Mouse (Mus musculus) embryonic stem cell, embryonic (primary cell): ENCODE data around the gene Gm7534.

ENCODE experiments used
- CTCF ChIA-PET, 4 experiments: fragments of 300-600 bp in 2 of 4; fragments of 350-600 bp in 2 of 4; sonication (Branson Sonifier 250); formaldehyde crosslinking; loops; one replicate each; lab custom pipeline; 2022; ENCODE audit warnings: inconsistent platforms in 2 of 4; lab: Charles Lee
- POLR2A ChIA-PET, 4 experiments: fragments of 300-600 bp in 2 of 4; fragments of 350-600 bp in 2 of 4; sonication (Branson Sonifier 250); formaldehyde crosslinking; loops; one replicate each; lab custom pipeline; 2022; ENCODE audit warnings: antibody characterized with exemption in 4 of 4, inconsistent platforms in 1 of 4; lab: Charles Lee

Gene Gm7534

GRCm38 (mm10) chr4:134237582-134238278, 34.9 kb upstream of the Gm7534 start:
- CTCF ChIA-PET = interaction anchor here in 2 of 4 experiments (0.6 to 1.4 kb wide), 3 partner anchors 25 to 1356 kb away, joined by 3 to 4 read pairs (median 3); partner anchors contain the start of gene Cep85 (in 1 of the 2)
- POLR2A ChIA-PET = interaction anchor here in 3 of 4 experiments (0.6 to 2.4 kb wide), 5 partner anchors 10 to 202 kb away, joined by 3 to 8 read pairs (median 3); partner anchors contain the start of gene Catsper4 (in 1 of the 3)

GRCm38 (mm10) chr4:134234876-134235275, 32.1 kb upstream of the Gm7534 start:
- ChIA-PET POLR2A (interaction anchor here in 1 of 4 experiments (0.7 to 2.0 kb wide), 5 partner anchors 16 to 1013 kb away, joined by 3 to 5 read pairs (median 3); no protein-coding TSS in a partner anchor), CTCF (no interaction called here)

GRCm38 (mm10) chr4:134230431-134230830, 27.6 kb upstream of the Gm7534 start:
- ChIA-PET POLR2A (interaction anchor here in 1 of 4 experiments (0.8 to 1.6 kb wide), 4 partner anchors 9 to 43 kb away, joined by 3 to 6 read pairs (median 4); partner anchors contain the start of genes Cep85 and Zfp593), CTCF (interaction anchor here in 2 of 4 experiments (0.6 to 1.1 kb wide), 4 partner anchors 9 to 540 kb away, joined by 3 to 7 read pairs (median 6); partner anchors contain the start of gene Cep85 (in 1 of the 2))

DNA sequence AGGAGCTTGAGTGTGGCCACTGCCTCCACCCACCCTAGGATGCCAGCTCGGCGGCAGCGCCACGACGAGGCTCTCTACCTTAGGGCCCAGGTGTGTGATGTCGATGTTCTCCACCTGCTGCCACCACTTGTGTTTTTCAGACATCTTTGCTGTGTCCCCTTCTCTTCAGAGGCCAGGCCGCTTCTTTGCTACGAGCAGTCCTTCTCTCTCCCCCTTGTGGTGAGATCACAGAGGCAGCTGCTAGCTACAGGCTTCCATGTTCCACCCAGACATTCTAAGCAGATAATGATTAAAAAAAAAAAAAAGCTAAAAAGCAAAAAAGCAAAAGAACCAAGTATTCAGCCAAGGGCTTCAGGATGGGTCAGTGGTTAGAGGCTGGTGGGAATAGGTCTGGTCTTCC, 24.4 kb upstream of the Gm7534 start, which contains the start of gene Catsper4:
Gene Catsper4, minus strand, starts transcription at position 190 of the 400 bp plus-strand sequence.
- ChIA-PET CTCF (interaction anchor here (0.6 to 1.6 kb wide), 4 partner anchors 18 to 569 kb away, joined by 3 to 4 read pairs (median 3); partner anchors contain the start of gene Pdik1l (in 1 of the 4)), POLR2A (interaction anchor here in 2 of 4 experiments (0.5 to 1.8 kb wide), 6 partner anchors 10 to 1190 kb away, joined by 3 to 5 read pairs (median 4); partner anchors contain the start of genes Cep85 (in 1 of the 2) and Zfp593 (in 1 of the 2))

- ChIA-PET POLR2A (interaction anchor here in 2 of 4 experiments (0.8 to 0.9 kb wide), 2 partner anchors 120 to 482 kb away, joined by 3 to 5 read pairs; partner anchors contain the start of gene Slc30a2 (in 1 of the 2)), CTCF (interaction anchor here in 1 of 4 experiments (1.8 kb wide), 1 partner anchor 36 kb away, joined by 5 read pairs; the partner anchor contains the start of gene Cep85)
Measured at GRCm38 (mm10) chr4:134222793-134223600, 20.2 kb upstream of the Gm7534 start.

DNA sequence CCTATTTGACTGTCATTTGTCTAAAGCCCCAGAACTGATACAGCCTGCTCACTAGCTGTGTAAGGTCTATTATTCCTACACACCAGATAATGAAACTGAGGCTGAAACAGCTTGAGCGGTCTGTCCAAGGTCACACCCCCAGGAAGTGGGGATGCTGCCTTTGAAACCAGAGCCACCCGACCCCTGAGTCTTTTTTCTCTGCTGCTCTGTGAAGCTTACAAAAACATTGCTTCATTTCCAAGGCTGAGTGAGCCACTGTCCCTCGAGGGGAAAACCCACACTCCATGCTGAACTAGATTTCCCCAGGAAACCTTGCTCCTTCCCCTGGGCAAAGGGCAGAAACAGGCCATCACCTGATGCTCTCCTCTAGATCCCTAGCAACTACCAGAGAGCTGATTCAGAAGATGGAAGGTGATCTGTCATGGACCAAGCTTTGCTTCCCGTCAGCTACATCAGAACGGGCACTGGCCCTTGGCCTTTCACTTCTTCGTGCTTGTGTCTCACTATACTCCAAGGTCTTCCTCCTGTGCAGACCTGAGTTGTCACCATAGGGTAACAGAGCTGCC, 3.8 kb upstream of the Gm7534 start:
- ChIA-PET POLR2A (interaction anchor here in 1 of 4 experiments (0.6 to 2.6 kb wide), 6 partner anchors 17 to 528 kb away, joined by 3 to 12 read pairs (median 4); partner anchors contain the start of genes Cep85 and Zfp593), CTCF (interaction anchor here in 2 of 4 experiments (0.5 to 1.5 kb wide), 6 partner anchors 20 to 195 kb away, joined by 3 to 4 read pairs (median 3); partner anchors contain the start of gene Cep85 (in 2 of the 2))

DNA sequence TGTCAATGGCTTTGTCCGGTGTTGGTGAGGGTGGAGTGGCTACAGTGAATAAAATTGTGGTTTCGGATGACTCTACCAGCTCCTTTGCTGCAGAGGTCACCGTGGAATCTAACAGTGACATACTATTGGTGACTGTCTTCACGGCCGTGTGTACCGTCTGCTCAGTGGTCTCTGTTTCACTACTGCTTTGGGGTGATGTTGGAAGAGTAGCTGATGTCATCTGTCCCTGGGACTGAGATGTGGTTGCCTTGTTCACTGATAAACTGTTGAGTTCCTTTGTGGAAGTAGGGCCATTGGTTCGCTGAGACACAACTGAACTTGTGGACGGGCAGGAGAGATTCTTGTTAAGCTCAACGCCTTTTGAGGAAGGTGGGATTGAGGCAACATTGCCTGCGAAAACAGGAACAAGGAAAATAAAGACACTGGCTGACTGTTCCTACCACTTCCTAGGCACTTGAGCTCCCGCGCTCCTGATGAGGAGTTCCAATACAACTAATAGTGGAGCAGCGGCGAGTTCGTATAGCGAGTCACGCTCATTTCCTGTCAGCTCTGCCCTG, 614 bp upstream of the Gm7534 start:
- ChIA-PET CTCF (interaction anchor here (0.5 to 1.6 kb wide), 11 partner anchors 12 to 297 kb away, joined by 3 to 6 read pairs (median 3); partner anchors contain the start of gene Cep85 (in 2 of the 4)), POLR2A (interaction anchor here in 2 of 4 experiments (0.6 to 1.6 kb wide), 6 partner anchors 17 to 986 kb away, joined by 3 to 7 read pairs (median 3); partner anchors contain the start of genes Cep85 (in 2 of the 2), Pafah2 (in 1 of the 2) and Sh3bgrl3 (in 1 of the 2))

GRCm38 (mm10) chr4:134199371-134199770, 3.4 kb downstream of the Gm7534 start:
- POLR2A ChIA-PET = interaction anchor here in 3 of 4 experiments (0.6 to 1.3 kb wide), 9 partner anchors 12 to 300 kb away, joined by 3 to 9 read pairs (median 4); partner anchors contain the start of genes Cep85 (in 2 of the 3) and Sh3bgrl3 (in 1 of the 3)
- CTCF ChIA-PET = interaction anchor here in 2 of 4 experiments (0.5 to 1.8 kb wide), 8 partner anchors 9 to 866 kb away, joined by 3 to 12 read pairs (median 3); partner anchors contain the start of genes Cep85 (in 2 of the 2) and Paqr7 (in 1 of the 2)

DNA sequence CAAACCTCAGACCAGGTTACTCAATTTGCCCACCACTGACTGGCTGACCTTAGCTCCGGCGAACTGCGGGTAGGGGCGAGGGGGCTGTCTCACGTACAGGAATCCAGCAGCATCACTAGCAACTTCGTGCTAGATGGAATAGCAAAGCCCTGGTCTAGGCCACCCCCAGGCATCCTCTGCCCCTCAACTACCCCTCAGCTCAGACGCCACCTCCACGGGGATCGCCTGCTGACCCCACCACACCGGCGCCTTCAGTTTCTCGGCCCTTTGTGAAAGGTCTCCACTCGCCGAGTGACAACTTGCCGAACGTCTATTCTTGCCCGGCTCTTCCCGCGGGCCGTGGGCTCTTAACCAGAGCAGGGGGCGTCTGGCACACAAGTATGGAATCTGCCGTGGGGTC, 16.5 kb downstream of the Gm7534 start:
- POLR2A ChIA-PET = interaction anchor here (0.6 to 3.6 kb wide), 89 partner anchors 9 to 737 kb away, joined by 3 to 29 read pairs (median 5); partner anchors contain the start of genes Pdik1l (in 3 of the 4), Gm30191 (in 2 of the 4), Sh3bgrl3 (in 2 of the 4) and Stmn1 (in 2 of the 4)
- CTCF ChIA-PET = interaction anchor here (0.6 to 2.1 kb wide), 64 partner anchors 10 to 1952 kb away, joined by 3 to 23 read pairs (median 4); partner anchors contain the start of genes Pdik1l (in 2 of the 4), Pafah2 (in 1 of the 4), Sh3bgrl3 (in 1 of the 4) and Wdtc1 (in 1 of the 4)

DNA sequence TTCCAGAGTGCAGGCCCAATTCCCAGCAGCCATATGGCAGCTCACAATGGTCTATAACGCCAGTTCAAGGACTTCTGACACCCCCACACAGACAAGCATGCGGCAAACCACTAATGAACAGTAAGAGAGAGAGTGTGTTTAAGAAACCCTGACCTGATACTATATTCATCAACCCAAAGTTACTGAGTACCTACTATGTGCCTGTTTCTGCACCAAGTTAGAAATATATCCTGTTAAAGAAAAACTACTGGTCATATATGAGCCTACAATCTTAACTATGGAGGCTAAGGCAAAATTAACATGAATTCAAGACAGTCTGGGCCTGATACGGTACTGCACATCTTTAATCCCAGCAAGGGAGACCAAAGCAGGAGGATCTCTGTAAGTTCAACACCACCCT, 17.2 kb downstream of the Gm7534 start:
- CTCF ChIA-PET = interaction anchor here in 2 of 4 experiments (0.6 to 2.1 kb wide), 2 partner anchors 149 to 207 kb away, joined by 6 to 23 read pairs; no protein-coding TSS in a partner anchor
- POLR2A ChIA-PET = interaction anchor here in 3 of 4 experiments (0.6 to 3.6 kb wide), 15 partner anchors 10 to 667 kb away, joined by 3 to 29 read pairs (median 7); partner anchors contain the start of genes Pdik1l (in 2 of the 3) and Sh3bgrl3 (in 1 of the 3)

DNA sequence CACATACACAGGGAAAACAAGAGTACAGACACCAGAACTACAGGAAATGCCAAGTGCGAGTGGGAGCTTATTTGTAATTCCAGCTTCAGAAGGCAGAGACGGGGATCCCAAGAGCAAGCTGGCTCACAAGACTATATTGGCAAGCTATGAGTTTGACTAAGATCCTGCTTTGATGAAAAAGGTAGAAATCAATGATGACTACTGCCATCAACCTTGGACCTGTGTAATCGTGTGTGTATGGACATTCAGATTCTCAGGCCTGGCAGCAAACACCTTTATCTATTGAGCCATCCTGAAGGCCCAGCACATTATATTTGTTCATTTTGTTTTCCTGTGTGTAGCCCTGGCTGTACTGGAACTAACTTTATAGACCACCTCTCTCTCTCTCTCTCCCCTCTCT, 19.1 kb downstream of the Gm7534 start:
- ChIA-PET POLR2A (interaction anchor here in 3 of 4 experiments (0.6 to 1.8 kb wide), 3 partner anchors 23 to 398 kb away, joined by 3 to 5 read pairs (median 5); no protein-coding TSS in a partner anchor), CTCF (no interaction called here)

DNA sequence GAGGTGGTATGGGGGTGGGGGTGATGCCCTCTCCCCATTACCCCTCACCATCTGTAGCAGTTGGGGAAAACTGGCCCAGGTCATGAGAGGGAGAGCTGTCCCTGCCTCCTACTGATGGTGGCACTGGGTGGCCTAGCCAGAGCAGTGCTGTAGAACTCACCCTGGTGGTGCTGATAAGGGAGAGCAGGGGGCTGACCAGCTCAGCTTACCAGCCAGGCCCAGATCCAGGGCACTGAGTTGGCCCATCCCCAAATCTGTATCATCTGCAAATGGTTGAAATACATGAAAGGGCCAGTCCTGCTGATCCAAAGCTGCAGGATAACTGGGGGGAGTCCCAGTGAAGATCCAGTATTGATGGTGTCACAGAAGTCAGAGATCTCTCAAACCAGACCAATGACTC, 21.0 kb downstream of the Gm7534 start:
- ChIA-PET POLR2A (interaction anchor here in 2 of 4 experiments (0.7 to 1.8 kb wide), 8 partner anchors 11 to 146 kb away, joined by 3 to 5 read pairs (median 4); no protein-coding TSS in a partner anchor), CTCF (interaction anchor here (0.6 to 1.5 kb wide), 13 partner anchors 10 to 330 kb away, joined by 3 to 10 read pairs (median 3); partner anchors contain the start of gene Sh3bgrl3 (in 1 of the 4))

GRCm38 (mm10) chr4:134181112-134181511, 21.7 kb downstream of the Gm7534 start:
- ChIA-PET POLR2A (interaction anchor here in 3 of 4 experiments (0.6 to 1.8 kb wide), 4 partner anchors 11 to 810 kb away, joined by 3 to 4 read pairs (median 4); no protein-coding TSS in a partner anchor), CTCF (interaction anchor here in 3 of 4 experiments (0.6 to 1.5 kb wide), 6 partner anchors 9 to 289 kb away, joined by 3 to 10 read pairs (median 3); partner anchors contain the start of gene Sh3bgrl3 (in 1 of the 3))

- POLR2A ChIA-PET = no interaction called here
- CTCF ChIA-PET = interaction anchor here in 2 of 4 experiments (0.5 to 1.2 kb wide), 2 partner anchors 9 to 16 kb away, joined by 4 to 10 read pairs; no protein-coding TSS in a partner anchor
Measured at GRCm38 (mm10) chr4:134172391-134172790, 30.4 kb downstream of the Gm7534 start.

DNA sequence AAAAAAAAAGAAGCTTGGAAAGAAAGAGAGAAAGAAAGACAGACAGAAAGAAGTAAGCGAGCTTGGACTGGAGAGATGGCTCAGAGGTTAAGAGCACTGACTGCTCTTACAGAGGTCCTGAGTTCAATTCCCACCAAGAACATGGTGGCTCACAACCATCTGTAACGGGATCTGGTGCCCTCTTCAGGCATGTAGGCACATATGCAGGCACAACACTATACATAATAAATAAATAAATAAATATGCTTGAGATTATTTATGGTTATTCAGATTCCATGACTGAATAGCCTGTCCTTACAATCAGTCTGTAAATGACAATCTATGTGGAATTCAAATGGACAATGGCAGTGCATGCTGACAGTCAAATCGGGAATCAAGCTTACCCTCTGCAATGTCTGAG, 35.9 kb downstream of the Gm7534 start:
- ChIA-PET POLR2A (interaction anchor here in 3 of 4 experiments (0.6 to 1.3 kb wide), 6 partner anchors 9 to 205 kb away, joined by 3 to 4 read pairs (median 3); partner anchors contain the start of gene Cep85 (in 1 of the 3)), CTCF (interaction anchor here in 3 of 4 experiments (0.5 to 2.9 kb wide), 15 partner anchors 9 to 264 kb away, joined by 3 to 20 read pairs (median 3); partner anchors contain the start of gene Cep85 (in 1 of the 3))
